ENCODE assay signal across 12 mouse cellular contexts in the genomic region with DNA sequence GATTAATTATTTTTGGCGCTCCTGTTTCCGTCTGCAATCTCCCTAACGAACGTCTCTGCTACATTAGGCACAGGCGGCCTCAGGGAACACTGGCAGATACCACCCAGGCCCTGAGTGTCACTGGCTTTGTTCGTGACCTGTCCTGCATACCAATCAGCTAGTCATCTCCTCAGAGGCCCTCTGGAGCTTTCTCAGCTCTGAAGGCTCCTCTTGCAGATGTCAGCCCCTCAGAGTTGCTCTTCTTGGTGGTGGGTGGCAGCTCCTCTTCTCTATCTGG.
"Had no signal": no experiment of that assay in that cellular context is flagged by ENCODE, and none has a peak within 500 bp of the region (broad histone marks: within the 10 kb centered on the region; RNA-seq: fewer than 3 reads in every experiment).

No protein-coding gene starts in this region.

- H3K9me3 ChIP-seq: kidney, embryonic 15.5 days; limb, embryonic 15.5 days; liver, embryonic 12.5 days; neural tube, embryonic 12.5 days had no signal

- H3K27ac ChIP-seq: kidney, embryonic 15.5 days; limb, embryonic 15.5 days; liver, embryonic 12.5 days; neural tube, embryonic 12.5 days; stomach, postnatal 0 days had no signal

- DNase-seq: kidney, adult 2 months; kidney, postnatal 14 days; lung, postnatal 10 days; lung, postnatal 4 days; thymus, postnatal 4 days had no signal

- H3K9ac ChIP-seq: kidney, embryonic 15.5 days; limb, embryonic 15.5 days; liver, embryonic 12.5 days; lung, embryonic 14.5 days; neural tube, embryonic 12.5 days had no signal

- ATAC-seq: liver, embryonic 12.5 days had no signal

- H3K4me1 ChIP-seq: liver, embryonic 12.5 days had no signal

- H3K4me3 ChIP-seq: kidney, embryonic 15.5 days; limb, embryonic 15.5 days; liver, embryonic 12.5 days; myocyte; neural tube, embryonic 12.5 days had no signal

- H3K27me3 ChIP-seq: limb, embryonic 15.5 days; liver, embryonic 12.5 days; neural tube, embryonic 12.5 days had no signal

- H3K36me3 ChIP-seq: kidney, embryonic 15.5 days; limb, embryonic 15.5 days; liver, embryonic 12.5 days; neural tube, embryonic 12.5 days had no signal

- H3K4me2 ChIP-seq: kidney, embryonic 15.5 days; limb, embryonic 15.5 days; liver, embryonic 12.5 days; lung, embryonic 14.5 days; neural tube, embryonic 12.5 days had no signal
